Mouse (Mus musculus) adipocyte (in vitro differentiated cells): ENCODE data around the gene Olfr497.

Source experiments
- DNase-seq: peaks from one replicate; pipeline ENCODE4 v3.0.0-alpha.2; 2016; ENCODE audit warnings: low spot score

Gene Olfr497

GRCm38 (mm10) chr7:108420121-108420520, at the start of gene Olfr497:
TSS of gene Olfr497 (plus strand) at chr7:108420421.
- no peak for DNase-seq

GRCm38 (mm10) chr7:108392867-108393266, 27.4 kb upstream of the Olfr497 start, which contains the start of gene Olfr495:
TSS of gene Olfr495 (plus strand) at chr7:108393167.
- DNase-seq = no peak

- DNase-seq = no peak
These were observed 44.8 kb downstream of the Olfr497 start, which contains the start of gene Olfr498 for GRCm38 (mm10) chr7:108465026-108465425. TSS of gene Olfr498 (plus strand) at chr7:108465326.
